Mouse (Mus musculus): ENCODE measurements around the gene Csl.

The Csl gene

GRCm38 (mm10) chr10:99759558-99759957 is at the start of gene Csl:
TSS of gene Csl (minus strand) at chr10:99759658.
- DNase-seq = no peak

GRCm38 (mm10) chr10:99789418-99789817 is 30.0 kb upstream of the Csl start:
- peak; percentile 1 to 16 for DNase-seq

- no peak for DNase-seq
These were observed 15.0 kb upstream of the Csl start for GRCm38 (mm10) chr10:99774228-99775120.

GRCm38 (mm10) chr10:99750146-99750545 is 9.3 kb downstream of the Csl start:
- DNase-seq = no peak

GRCm38 (mm10) chr10:99748668-99749260 is 10.7 kb downstream of the Csl start:
- DNase-seq = no peak

GRCm38 (mm10) chr10:99748009-99748408 is 11.4 kb downstream of the Csl start:
- DNase-seq = peak; percentile 1 to 21

GRCm38 (mm10) chr10:99741609-99742280 is 17.7 kb downstream of the Csl start:
- no peak for DNase-seq

- DNase-seq = no peak
These were observed 46.3 kb downstream of the Csl start for GRCm38 (mm10) chr10:99713129-99713528.

- DNase-seq = no peak
These were observed 47.9 kb downstream of the Csl start for GRCm38 (mm10) chr10:99711567-99711966.
